In genomic region chr13:9151100-9151499, GRCm38 (mm10) we compare ENCODE assay signal across 18 mouse cellular contexts.
"Had no signal": no experiment of that assay in that cellular context is flagged by ENCODE, and none has a peak within 500 bp of the region (broad histone marks: within the 10 kb centered on the region; RNA-seq: fewer than 3 reads in every experiment).

No protein-coding gene starts in this region.

- ATAC-seq: liver, postnatal 0 days; lung, postnatal 0 days; midbrain, embryonic 15.5 days had no signal

- H3K4me3 ChIP-seq: midbrain, embryonic 12.5 days; midbrain, embryonic 15.5 days; neural tube, embryonic 12.5 days; neural tube, embryonic 15.5 days had no signal

- H3K4me1 ChIP-seq: midbrain, embryonic 12.5 days; midbrain, embryonic 15.5 days; neural tube, embryonic 12.5 days; neural tube, embryonic 15.5 days had no signal

- H3K9ac ChIP-seq: liver, embryonic 14.5 days; liver, postnatal 0 days; lung, embryonic 14.5 days; midbrain, embryonic 12.5 days; midbrain, embryonic 15.5 days; neural tube, embryonic 12.5 days; neural tube, embryonic 15.5 days had no signal

- DNase-seq: kidney, adult 2 months; kidney, postnatal 25 days; left cerebral cortex, postnatal 4 days; liver, postnatal 0 days; lung, embryonic 14.5 days; right cerebral cortex, adult 18-20 months; right cerebral cortex, postnatal 14 days; right cerebral cortex, postnatal 4 days; spleen, adult 18-20 months; thymus, postnatal 36 days had no signal

- H3K27ac ChIP-seq: kidney, postnatal 0 days; liver, embryonic 14.5 days; midbrain, embryonic 12.5 days; midbrain, embryonic 15.5 days; neural tube, embryonic 12.5 days; neural tube, embryonic 15.5 days had no signal

- H3K4me2 ChIP-seq: liver, embryonic 11.5 days; lung, embryonic 14.5 days; midbrain, embryonic 12.5 days; midbrain, embryonic 15.5 days; neural tube, embryonic 12.5 days; neural tube, embryonic 15.5 days had no signal

- H3K9me3 ChIP-seq: midbrain, embryonic 12.5 days; midbrain, embryonic 15.5 days; neural tube, embryonic 12.5 days; neural tube, embryonic 15.5 days had no signal

- H3K27me3 ChIP-seq: midbrain, embryonic 12.5 days; midbrain, embryonic 15.5 days; neural tube, embryonic 12.5 days; neural tube, embryonic 15.5 days had no signal
